Mouse (Mus musculus) olfactory bulb, adult 2 months (tissue): ENCODE results near the gene Rhou.

Experiments
- CTCF ChIP-seq: fragments of 200-500 bp; IDR thresholded peaks from 2 replicates; pipeline ENCODE4 v1.5.1; 2012; ENCODE audit warnings: low read depth, mild to moderate bottlenecking, low read length, moderate library complexity; ENCODE audit not compliant: insufficient read depth
- POLR2A ChIP-seq: fragments of 200-500 bp; IDR thresholded peaks from 2 replicates; pipeline ENCODE4 v1.6.1; 2012; ENCODE audit warnings: mild to moderate bottlenecking, low read depth, low read length, moderate library complexity; ENCODE audit not compliant: insufficient read depth

DNA sequence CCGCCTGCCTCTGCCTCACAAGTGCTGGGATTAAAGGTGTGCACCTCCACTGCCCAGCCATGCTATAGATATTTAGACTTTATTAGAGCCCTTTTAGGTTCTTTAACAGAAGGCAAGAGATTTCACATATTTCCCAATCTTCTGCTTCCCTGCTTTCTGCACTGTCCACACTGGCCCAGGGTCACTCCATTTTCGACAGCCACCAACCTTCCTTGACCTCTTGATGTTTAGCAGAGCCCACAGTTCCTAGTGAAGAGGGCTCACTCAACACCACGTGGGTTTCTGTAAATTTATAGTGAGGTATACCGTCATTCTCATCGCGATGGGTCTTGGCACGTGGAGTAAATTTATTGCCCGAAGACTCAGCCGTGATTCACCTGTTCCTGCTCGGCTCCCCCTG lies 23.7 kb upstream of the Rhou start:
- no peak for TF ChIP-seq CTCF
- no peak for TF ChIP-seq POLR2A
